Mouse (Mus musculus): ENCODE data around the gene Pnkd. TPM values are rescaled to one million over a fixed set of nuclear protein-coding genes. Genes with fewer than 3 reads are reported as not detected.

Gene Pnkd
- total RNA-seq, 2 experiments from 2014 or later, result 68.2 to 83.0 TPM

GRCm38 (mm10) chr1:74344163-74344916 lies 59.6 kb downstream of the Pnkd start:
- DNase-seq (ENCODE audit: low spot score in 2 of 2), result no peak

- DNase-seq (ENCODE audit: low spot score in 2 of 2), result no peak
Observed at GRCm38 (mm10) chr1:74351185-74351769, 66.5 kb downstream of the Pnkd start.

GRCm38 (mm10) chr1:74352532-74353096 lies 67.9 kb downstream of the Pnkd start:
- DNase-seq (ENCODE audit: low spot score in 2 of 2), result no peak

GRCm38 (mm10) chr1:74353453-74354229 lies 68.9 kb downstream of the Pnkd start:
- no peak for DNase-seq (ENCODE audit: low spot score in 2 of 2)

GRCm38 (mm10) chr1:74357531-74357930 lies 72.8 kb downstream of the Pnkd start:
- no peak for DNase-seq (ENCODE audit: low spot score in 2 of 2)

- DNase-seq (ENCODE audit: low spot score in 2 of 2), result no peak
Observed at GRCm38 (mm10) chr1:74359952-74360517, 75.3 kb downstream of the Pnkd start.

- peak; percentile 57 to 63 for DNase-seq (ENCODE audit: low spot score in 2 of 2)
Observed at GRCm38 (mm10) chr1:74361812-74362211, 77.1 kb downstream of the Pnkd start, which contains the start of gene Catip. Gene Catip, plus strand, starts transcription at chr1:74362108.

- DNase-seq (ENCODE audit: low spot score in 2 of 2), result no peak
Observed at GRCm38 (mm10) chr1:74362325-74363229, 77.8 kb downstream of the Pnkd start.

- no peak for DNase-seq (ENCODE audit: low spot score in 2 of 2)
Observed at GRCm38 (mm10) chr1:74363437-74363836, 78.7 kb downstream of the Pnkd start.

GRCm38 (mm10) chr1:74364270-74364669 lies 79.5 kb downstream of the Pnkd start:
- DNase-seq (ENCODE audit: low spot score in 2 of 2), result no peak

- no peak for DNase-seq (ENCODE audit: low spot score in 2 of 2)
Observed at GRCm38 (mm10) chr1:74367886-74368645, 83.3 kb downstream of the Pnkd start.

- DNase-seq (ENCODE audit: low spot score in 2 of 2), result no peak
Observed at GRCm38 (mm10) chr1:74370040-74370439, 85.3 kb downstream of the Pnkd start.

- no peak for DNase-seq (ENCODE audit: low spot score in 2 of 2)
Observed at GRCm38 (mm10) chr1:74373372-74373771, 88.6 kb downstream of the Pnkd start.

GRCm38 (mm10) chr1:74374980-74375379 lies 90.2 kb downstream of the Pnkd start, which contains the start of gene Slc11a1:
Gene Slc11a1, plus strand, starts transcription at chr1:74375195.
- DNase-seq (ENCODE audit: low spot score in 2 of 2), result no peak

- no peak for DNase-seq (ENCODE audit: low spot score in 2 of 2)
Observed at GRCm38 (mm10) chr1:74375561-74375960, 90.8 kb downstream of the Pnkd start.

- DNase-seq (ENCODE audit: low spot score in 2 of 2), result peak in 1 of 2 experiments; percentile 60
Observed at GRCm38 (mm10) chr1:74376396-74376795, 91.7 kb downstream of the Pnkd start.

GRCm38 (mm10) chr1:74379058-74379504 lies 94.4 kb downstream of the Pnkd start:
- no peak for DNase-seq (ENCODE audit: low spot score in 2 of 2)

- no peak for DNase-seq (ENCODE audit: low spot score in 2 of 2)
Observed at GRCm38 (mm10) chr1:74380484-74380883, 95.8 kb downstream of the Pnkd start.

GRCm38 (mm10) chr1:74381588-74382021 lies 96.9 kb downstream of the Pnkd start:
- DNase-seq (ENCODE audit: low spot score in 2 of 2), result no peak

All from adrenal gland, adult 18-20 months (tissue).